Mouse (Mus musculus): ENCODE results near the gene Pdia2. TPM values are rescaled to one million over a fixed set of nuclear protein-coding genes. Genes with fewer than 3 reads are reported as not detected.
"Not testable (repeated sequence)": the region's sequence is repeated elsewhere in the genome, so short reads cannot be mapped to it uniquely, and the experiment has no call there.

Gene Pdia2
- polyA plus RNA-seq, 1 experiment from 2014 or later = 2.3 TPM

- Histone ChIP-seq H3K27ac (ENCODE audit: low read length) (no peak overlapping the region), H3K9ac (replicated peaks; ENCODE audit: low read depth, low read length) (no peak overlapping the region), H3K4me1 (ENCODE audit: control insufficient read depth, insufficient read depth, low read length) (no peaks in the 10 kb centered on the region), H3K27me3 (ENCODE audit: control insufficient read depth, insufficient read depth, low read length) (no peaks in the 10 kb centered on the region), H3K9me3 (ENCODE audit: control insufficient read depth, low read depth, low read length) (no peaks in the 10 kb centered on the region), H3K36me3 (ENCODE audit: control insufficient read depth, insufficient read depth, low read length) (peaks cover 70% of the 10 kb centered on the region), H3K4me2 (replicated peaks; ENCODE audit: low read depth, low read length) (no peak overlapping the region), H3K4me3 (ENCODE audit: low read depth, low read length) (no peak overlapping the region)
- ATAC-seq (ENCODE audit: insufficient number of reproducible peaks, insufficient read depth, low FRiP score, low read depth) = no peak
- 96% methylated on average over 11 of the region's 11 CpGs for WGBS
Observed at GRCm38 (mm10) chr17:26188091-26188805, 10.6 kb downstream of the Pdia2 start.

GRCm38 (mm10) chr17:26187592-26187991 is 11.3 kb downstream of the Pdia2 start:
- WGBS = 97% methylated on average over 5 of the region's 5 CpGs

GRCm38 (mm10) chr17:26181179-26181578 is 17.7 kb downstream of the Pdia2 start:
- H3K36me3 ChIP-seq (ENCODE audit: control insufficient read depth, insufficient read depth, low read length) = peaks cover 30% of the 10 kb centered on the region
- H3K4me2 ChIP-seq (replicated peaks; ENCODE audit: low read depth, low read length) = no peak overlapping the region
- H3K9me3 ChIP-seq (ENCODE audit: control insufficient read depth, low read depth, low read length) = no peaks in the 10 kb centered on the region
- no peaks in the 10 kb centered on the region for H3K4me1 ChIP-seq (ENCODE audit: control insufficient read depth, insufficient read depth, low read length)
- no peak overlapping the region for H3K9ac ChIP-seq (replicated peaks; ENCODE audit: low read depth, low read length)
- ATAC-seq (ENCODE audit: insufficient number of reproducible peaks, insufficient read depth, low FRiP score, low read depth) = no peak
- H3K27me3 ChIP-seq (ENCODE audit: control insufficient read depth, insufficient read depth, low read length) = no peaks in the 10 kb centered on the region
- H3K4me3 ChIP-seq (ENCODE audit: low read depth, low read length) = no peak overlapping the region
- no peak overlapping the region for H3K27ac ChIP-seq (ENCODE audit: low read length)
- WGBS = 96% methylated on average over 3 of the region's 3 CpGs

More at GRCm38 (mm10) chr17:26187592-26187991, 11.3 kb downstream of the Pdia2 start:
- H3K36me3 ChIP-seq (ENCODE audit: control insufficient read depth, insufficient read depth, low read length) = peaks cover 70% of the 10 kb centered on the region
- ATAC-seq (ENCODE audit: insufficient number of reproducible peaks, insufficient read depth, low FRiP score, low read depth) = no peak
- no peak overlapping the region for H3K9ac ChIP-seq (replicated peaks; ENCODE audit: low read depth, low read length)
- no peaks in the 10 kb centered on the region for H3K9me3 ChIP-seq (ENCODE audit: control insufficient read depth, low read depth, low read length)
- no peak overlapping the region for H3K4me3 ChIP-seq (ENCODE audit: low read depth, low read length)
- H3K27me3 ChIP-seq (ENCODE audit: control insufficient read depth, insufficient read depth, low read length) = no peaks in the 10 kb centered on the region
- no peaks in the 10 kb centered on the region for H3K4me1 ChIP-seq (ENCODE audit: control insufficient read depth, insufficient read depth, low read length)
- no peak overlapping the region for H3K27ac ChIP-seq (ENCODE audit: low read length)
- H3K4me2 ChIP-seq (replicated peaks; ENCODE audit: low read depth, low read length) = no peak overlapping the region

- Histone ChIP-seq H3K9ac (replicated peaks; ENCODE audit: low read depth, low read length) (no peak overlapping the region), H3K4me1 (ENCODE audit: control insufficient read depth, insufficient read depth, low read length) (no peaks in the 10 kb centered on the region), H3K36me3 (ENCODE audit: control insufficient read depth, insufficient read depth, low read length) (peaks cover 16% of the 10 kb centered on the region), H3K9me3 (ENCODE audit: control insufficient read depth, low read depth, low read length) (no peaks in the 10 kb centered on the region), H3K27me3 (ENCODE audit: control insufficient read depth, insufficient read depth, low read length) (no peaks in the 10 kb centered on the region), H3K27ac (ENCODE audit: low read length) (no peak overlapping the region), H3K4me2 (replicated peaks; ENCODE audit: low read depth, low read length) (no peak overlapping the region), H3K4me3 (ENCODE audit: low read depth, low read length) (no peak overlapping the region)
- ATAC-seq (ENCODE audit: insufficient number of reproducible peaks, insufficient read depth, low FRiP score, low read depth) = no peak
Observed at GRCm38 (mm10) chr17:26178611-26179010, 20.3 kb downstream of the Pdia2 start.

GRCm38 (mm10) chr17:26175248-26175647 is 23.6 kb downstream of the Pdia2 start:
- H3K4me3 ChIP-seq (ENCODE audit: low read depth, low read length); H3K4me2 ChIP-seq (replicated peaks; ENCODE audit: low read depth, low read length); H3K27ac ChIP-seq (ENCODE audit: low read length); H3K9ac ChIP-seq (replicated peaks; ENCODE audit: low read depth, low read length); H3K36me3 ChIP-seq (ENCODE audit: control insufficient read depth, insufficient read depth, low read length); H3K4me1 ChIP-seq (ENCODE audit: control insufficient read depth, insufficient read depth, low read length); H3K27me3 ChIP-seq (ENCODE audit: control insufficient read depth, insufficient read depth, low read length); ATAC-seq (ENCODE audit: insufficient number of reproducible peaks, insufficient read depth, low FRiP score, low read depth); H3K9me3 ChIP-seq (ENCODE audit: control insufficient read depth, low read depth, low read length): not testable (repeated sequence)
- WGBS = 81% methylated on average over 2 of the region's 2 CpGs

GRCm38 (mm10) chr17:26168039-26168438 is 30.8 kb downstream of the Pdia2 start:
- no peak for ATAC-seq (ENCODE audit: insufficient number of reproducible peaks, insufficient read depth, low FRiP score, low read depth)
- H3K9ac ChIP-seq (replicated peaks; ENCODE audit: low read depth, low read length) = no peak overlapping the region
- WGBS = 78% methylated on average over 2 of the region's 2 CpGs
- H3K4me3 ChIP-seq (ENCODE audit: low read depth, low read length) = no peak overlapping the region
- no peaks in the 10 kb centered on the region for H3K27me3 ChIP-seq (ENCODE audit: control insufficient read depth, insufficient read depth, low read length)
- peaks cover 13% of the 10 kb centered on the region for H3K36me3 ChIP-seq (ENCODE audit: control insufficient read depth, insufficient read depth, low read length)
- no peak overlapping the region for H3K27ac ChIP-seq (ENCODE audit: low read length)
- no peaks in the 10 kb centered on the region for H3K4me1 ChIP-seq (ENCODE audit: control insufficient read depth, insufficient read depth, low read length)
- no peaks in the 10 kb centered on the region for H3K9me3 ChIP-seq (ENCODE audit: control insufficient read depth, low read depth, low read length)
- H3K4me2 ChIP-seq (replicated peaks; ENCODE audit: low read depth, low read length) = no peak overlapping the region

- peaks cover 6% of the 10 kb centered on the region for H3K36me3 ChIP-seq (ENCODE audit: control insufficient read depth, insufficient read depth, low read length)
- ATAC-seq (ENCODE audit: insufficient number of reproducible peaks, insufficient read depth, low FRiP score, low read depth) = no peak
- no peaks in the 10 kb centered on the region for H3K4me1 ChIP-seq (ENCODE audit: control insufficient read depth, insufficient read depth, low read length)
- no peak overlapping the region for H3K4me2 ChIP-seq (replicated peaks; ENCODE audit: low read depth, low read length)
- 89% methylated on average over 1 of the region's 1 CpGs for WGBS
- no peak overlapping the region for H3K4me3 ChIP-seq (ENCODE audit: low read depth, low read length)
- H3K9ac ChIP-seq (replicated peaks; ENCODE audit: low read depth, low read length) = no peak overlapping the region
- no peaks in the 10 kb centered on the region for H3K9me3 ChIP-seq (ENCODE audit: control insufficient read depth, low read depth, low read length)
- no peak overlapping the region for H3K27ac ChIP-seq (ENCODE audit: low read length)
- no peaks in the 10 kb centered on the region for H3K27me3 ChIP-seq (ENCODE audit: control insufficient read depth, insufficient read depth, low read length)
Observed at GRCm38 (mm10) chr17:26162736-26163135, 36.2 kb downstream of the Pdia2 start.

- Histone ChIP-seq H3K36me3 (ENCODE audit: control insufficient read depth, insufficient read depth, low read length) (peaks cover 9% of the 10 kb centered on the region), H3K9ac (replicated peaks; ENCODE audit: low read depth, low read length) (no peak overlapping the region), H3K27ac (ENCODE audit: low read length) (no peak overlapping the region), H3K4me2 (replicated peaks; ENCODE audit: low read depth, low read length) (no peak overlapping the region), H3K27me3 (ENCODE audit: control insufficient read depth, insufficient read depth, low read length) (no peaks in the 10 kb centered on the region), H3K9me3 (ENCODE audit: control insufficient read depth, low read depth, low read length) (no peaks in the 10 kb centered on the region), H3K4me1 (ENCODE audit: control insufficient read depth, insufficient read depth, low read length) (no peaks in the 10 kb centered on the region), H3K4me3 (ENCODE audit: low read depth, low read length) (no peak overlapping the region)
- ATAC-seq (ENCODE audit: insufficient number of reproducible peaks, insufficient read depth, low FRiP score, low read depth) = no peak
- 95% methylated on average over 2 of the region's 2 CpGs for WGBS
Observed at GRCm38 (mm10) chr17:26151886-26152630, 46.8 kb downstream of the Pdia2 start.
